Mouse (Mus musculus) gastrocnemius, postnatal 25 days (tissue): Measurements from ENCODE around the gene Aldh1a2. TPM values are rescaled to one million over a fixed set of nuclear protein-coding genes. Genes with fewer than 3 reads are reported as not detected.

Experiments used
- total RNA-seq, 2 experiments: library from RNA; stranded (reverse); gene quantifications; 1 replicate in 1 of 2; 2 replicates in 1 of 2; pipeline ENCODE4 v1.2.3; 2021

The Aldh1a2 gene
- total RNA-seq, 2 experiments from 2014 or later, result 3.1 to 5.9 TPM

Other genes starting within 250 kb of the Aldh1a2 start
- gene Aqp9, start 47.1 kb upstream of the Aldh1a2 start, total RNA-seq, result under 1 TPM in 1 of 2 experiments, not detected in 1; 0.13 TPM